Mouse (Mus musculus) heart, embryonic 14.5 days (tissue): ENCODE measurements around the gene Pcsk2. TPM values are rescaled to one million over a fixed set of nuclear protein-coding genes. Genes with fewer than 3 reads are reported as not detected.

Experiments
- ATAC-seq: fragments of 200-750 bp; cut with Nextera tagmentation; 2 replicates; pipeline ENCODE4 v1.8.0; 2017; ENCODE audit warnings: low read depth, moderate TSS enrichment; ENCODE audit not compliant: insufficient number of reproducible peaks, insufficient read depth, low FRiP score
- H3K27ac ChIP-seq, 2 experiments: fragments of 200-500 bp in 1 of 2; fragments of 300-500 bp in 1 of 2; sonication (generic) in 1 of 2; replicated peaks in 1 of 2; 2 replicates each; pipeline ENCODE4 v1.5.1; 2012 to 2014; ENCODE audit warnings: low read depth in 2 of 2, low read length in 2 of 2, control low read depth in 1 of 2, mild to moderate bottlenecking in 1 of 2, mixed read lengths in 1 of 2; ENCODE audit not compliant: control insufficient read depth in 1 of 2, insufficient read depth in 1 of 2
- H3K27me3 ChIP-seq: fragments of 300-500 bp; sonication (generic); 2 replicates; pipeline ENCODE4 v1.6.1; 2014; ENCODE audit warnings: mild to moderate bottlenecking, low read length, control low read depth; ENCODE audit not compliant: control insufficient read depth, insufficient read depth
- H3K36me3 ChIP-seq: fragments of 300-500 bp; sonication (generic); 2 replicates; pipeline ENCODE4 v1.6.1; 2014; ENCODE audit warnings: mild to moderate bottlenecking, control low read depth, low read length, mixed read lengths; ENCODE audit not compliant: control insufficient read depth, insufficient read depth
- H3K4me1 ChIP-seq, 2 experiments: fragments of 200-500 bp in 1 of 2; fragments of 300-500 bp in 1 of 2; sonication (generic) in 1 of 2; 2 replicates each; pipeline ENCODE4 v1.6.1; 2012 to 2014; ENCODE audit warnings: low read length in 2 of 2, control low read depth in 1 of 2, mixed read lengths in 1 of 2; ENCODE audit not compliant: control insufficient read depth in 2 of 2, insufficient read depth in 2 of 2
- H3K4me2 ChIP-seq: fragments of 300-500 bp; sonication (generic); 2 replicates; pipeline ENCODE4 v1.6.1; 2014; ENCODE audit warnings: mild to moderate bottlenecking, low read length
- H3K4me3 ChIP-seq, 2 experiments: fragments of 200-500 bp in 1 of 2; fragments of 300-500 bp in 1 of 2; sonication (generic) in 1 of 2; 2 replicates each; pipeline ENCODE4 v1.5.1; 2012 to 2014; ENCODE audit warnings: low read length in 2 of 2, mild to moderate bottlenecking in 2 of 2, control low read depth in 1 of 2, low read depth in 1 of 2, moderate library complexity in 1 of 2; ENCODE audit not compliant: control insufficient read depth in 1 of 2, insufficient read depth in 1 of 2
- H3K9ac ChIP-seq: fragments of 300-500 bp; sonication (generic); 2 replicates; pipeline ENCODE4 v1.6.1; 2014; ENCODE audit warnings: mild to moderate bottlenecking, low read length
- H3K9me3 ChIP-seq: fragments of 300-500 bp; sonication (generic); 2 replicates; pipeline ENCODE4 v1.6.1; 2016; ENCODE audit warnings: low read length, control low read depth; ENCODE audit not compliant: control insufficient read depth
- WGBS: fragments of 180-500 bp; shearing (Covaris S2); extraction: QIAGEN DNeasy Blood & Tissue Kit; methylation state at CpG from one replicate; pipeline ENCODE4 v1.1.7; 2014; 5-methylcytosine and 5-hydroxymethylcytosine counted together
- polyA plus RNA-seq: library from polyadenylated mRNA; unstranded; fragments of >200 nt; fragmentation: Nextera tagmentation; extraction: Ambion mirVana; gene quantifications from 2 replicates; pipeline ENCODE4 v1.2.1, GENCODE M21; 2014

The Pcsk2 gene
- polyA plus RNA-seq, 1 experiment from 2014 or later = 0.04 TPM

GRCm38 (mm10) chr2:143644374-143644773 lies 98.4 kb downstream of the Pcsk2 start:
- H3K27me3 ChIP-seq = no peaks in the 10 kb centered on the region
- no peak overlapping the region for H3K4me2 ChIP-seq
- no peak overlapping the region for H3K4me3 ChIP-seq
- H3K4me1 ChIP-seq = no peaks in the 10 kb centered on the region
- H3K9me3 ChIP-seq = no peaks in the 10 kb centered on the region
- no peak for ATAC-seq
- H3K36me3 ChIP-seq = no peaks in the 10 kb centered on the region
- no peak overlapping the region for H3K27ac ChIP-seq
- H3K9ac ChIP-seq = no peak overlapping the region
- WGBS = 60% methylated on average over 4 of the region's 4 CpGs

DNA sequence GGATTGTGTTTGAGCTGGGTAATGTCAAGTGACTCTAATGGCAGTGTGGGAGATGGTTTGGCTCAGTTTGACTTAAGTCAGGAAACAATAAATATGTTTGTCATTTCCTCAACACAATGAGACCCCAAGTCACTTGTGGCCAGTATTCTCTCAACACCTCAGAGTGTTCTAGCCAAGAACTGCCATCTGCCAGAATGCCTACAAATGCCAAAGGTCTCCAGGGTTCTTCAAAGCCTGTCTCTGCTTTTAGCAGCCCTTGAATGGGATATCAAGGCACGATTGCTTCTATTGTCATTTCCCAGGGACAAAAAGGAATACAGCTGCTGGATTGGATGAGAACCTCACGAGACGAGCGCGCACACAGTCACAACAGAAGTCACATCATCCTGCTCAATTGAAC lies 100.0 kb downstream of the Pcsk2 start:
- no peaks in the 10 kb centered on the region for H3K4me1 ChIP-seq
- H3K4me2 ChIP-seq = no peak overlapping the region
- H3K27me3 ChIP-seq = no peaks in the 10 kb centered on the region
- no peak overlapping the region for H3K9ac ChIP-seq
- H3K9me3 ChIP-seq = no peaks in the 10 kb centered on the region
- no peaks in the 10 kb centered on the region for H3K36me3 ChIP-seq
- WGBS = 68% methylated on average over 5 of the region's 5 CpGs
- no peak overlapping the region for H3K27ac ChIP-seq
- H3K4me3 ChIP-seq = no peak overlapping the region
- no peak for ATAC-seq

DNA sequence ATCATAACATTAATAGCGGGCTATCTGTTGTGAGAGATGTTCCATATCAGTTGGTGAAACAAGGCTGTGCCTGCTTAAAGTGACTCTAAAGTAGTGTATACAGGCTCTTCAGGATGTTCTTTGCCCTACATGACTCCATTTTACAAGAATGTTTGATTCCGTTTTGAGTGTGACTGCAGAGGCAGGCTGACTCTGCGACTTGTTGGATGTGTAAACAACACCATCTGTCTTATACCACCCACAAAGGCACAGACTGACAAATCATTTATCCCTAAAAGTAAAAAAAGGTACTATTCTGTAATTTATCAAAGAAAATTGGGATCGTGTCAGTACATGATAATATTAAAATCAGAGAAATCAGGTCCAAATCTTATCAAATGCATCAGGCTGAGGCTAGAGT lies 108.7 kb downstream of the Pcsk2 start:
- 73% methylated on average over 4 of the region's 4 CpGs for WGBS
- no peak for ATAC-seq
- no peak overlapping the region for H3K9ac ChIP-seq
- H3K4me3 ChIP-seq = no peak overlapping the region
- no peaks in the 10 kb centered on the region for H3K36me3 ChIP-seq
- no peaks in the 10 kb centered on the region for H3K27me3 ChIP-seq
- H3K4me1 ChIP-seq = no peaks in the 10 kb centered on the region
- no peak overlapping the region for H3K27ac ChIP-seq
- no peaks in the 10 kb centered on the region for H3K9me3 ChIP-seq
- no peak overlapping the region for H3K4me2 ChIP-seq

DNA sequence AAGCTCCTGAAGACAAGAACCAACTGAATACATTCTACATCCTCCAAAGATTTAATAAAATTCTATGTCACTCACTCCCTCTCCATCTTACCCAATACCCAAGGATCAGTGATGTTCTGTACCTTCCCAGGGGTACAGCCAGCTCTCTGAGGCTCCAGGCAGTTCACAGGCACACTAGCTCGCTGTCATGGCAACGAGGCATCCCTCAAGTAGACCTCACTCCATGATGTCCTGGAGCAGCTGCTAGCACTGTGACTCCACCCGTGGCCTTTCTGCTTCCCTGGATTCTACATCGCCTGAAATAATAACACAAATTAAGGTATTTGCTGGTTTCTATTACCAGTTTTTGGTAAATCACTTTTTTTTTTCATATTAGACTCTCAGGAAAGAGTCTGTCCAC lies 111.0 kb downstream of the Pcsk2 start:
- H3K4me3 ChIP-seq = no peak overlapping the region
- no peak for ATAC-seq
- no peak overlapping the region for H3K9ac ChIP-seq
- H3K36me3 ChIP-seq = no peaks in the 10 kb centered on the region
- no peaks in the 10 kb centered on the region for H3K9me3 ChIP-seq
- H3K4me2 ChIP-seq = no peak overlapping the region
- H3K4me1 ChIP-seq = no peaks in the 10 kb centered on the region
- no peaks in the 10 kb centered on the region for H3K27me3 ChIP-seq
- H3K27ac ChIP-seq = no peak overlapping the region
- 56% methylated on average over 4 of the region's 4 CpGs for WGBS

DNA sequence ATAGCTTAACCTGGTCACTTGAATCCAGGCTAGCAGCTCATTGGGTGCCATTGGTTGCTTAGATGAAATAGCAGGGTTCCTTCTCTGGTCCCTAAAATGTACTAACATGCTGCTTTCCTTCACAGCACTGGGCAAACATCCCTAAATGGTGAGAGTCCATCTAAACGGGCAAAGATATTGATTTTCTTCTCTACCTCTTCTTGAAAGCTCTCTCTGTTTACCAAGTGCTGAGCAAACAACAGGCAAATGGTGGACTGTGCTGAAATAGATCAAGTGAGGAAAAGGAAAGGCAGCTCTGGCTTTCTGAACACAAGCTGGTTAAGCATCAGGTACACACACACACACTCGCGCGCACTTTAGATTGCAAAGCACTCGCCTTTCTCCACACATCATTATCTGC lies 120.8 kb downstream of the Pcsk2 start:
- Histone ChIP-seq H3K9ac (no peak overlapping the region), H3K4me1 (no peaks in the 10 kb centered on the region), H3K27ac (no peak overlapping the region), H3K4me2 (no peak overlapping the region), H3K4me3 (no peak overlapping the region), H3K36me3 (no peaks in the 10 kb centered on the region), H3K9me3 (no peaks in the 10 kb centered on the region), H3K27me3 (no peaks in the 10 kb centered on the region)
- no peak for ATAC-seq
- 56% methylated on average over 5 of the region's 5 CpGs for WGBS

DNA sequence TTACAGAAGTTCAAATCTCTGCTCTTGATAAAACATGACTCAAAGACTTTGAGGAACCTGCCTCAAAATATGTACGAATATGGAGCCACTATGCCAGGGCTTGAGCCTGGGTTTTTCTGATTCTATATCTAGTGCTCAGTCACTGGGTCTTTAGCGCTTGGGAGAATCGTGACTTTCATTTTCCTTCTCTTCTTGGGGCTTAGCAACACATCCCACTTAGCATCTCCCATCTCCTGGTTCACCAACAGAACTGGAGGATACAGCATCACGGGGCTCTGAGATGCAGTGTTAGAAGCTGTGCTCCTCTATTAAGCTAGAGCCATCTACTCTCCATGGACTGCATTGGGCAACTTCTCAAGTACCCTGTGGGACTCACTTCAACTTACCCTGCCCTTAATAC lies 131.9 kb downstream of the Pcsk2 start:
- no peaks in the 10 kb centered on the region for H3K4me1 ChIP-seq
- ATAC-seq = no peak
- WGBS = 76% methylated on average over 4 of the region's 4 CpGs

DNA sequence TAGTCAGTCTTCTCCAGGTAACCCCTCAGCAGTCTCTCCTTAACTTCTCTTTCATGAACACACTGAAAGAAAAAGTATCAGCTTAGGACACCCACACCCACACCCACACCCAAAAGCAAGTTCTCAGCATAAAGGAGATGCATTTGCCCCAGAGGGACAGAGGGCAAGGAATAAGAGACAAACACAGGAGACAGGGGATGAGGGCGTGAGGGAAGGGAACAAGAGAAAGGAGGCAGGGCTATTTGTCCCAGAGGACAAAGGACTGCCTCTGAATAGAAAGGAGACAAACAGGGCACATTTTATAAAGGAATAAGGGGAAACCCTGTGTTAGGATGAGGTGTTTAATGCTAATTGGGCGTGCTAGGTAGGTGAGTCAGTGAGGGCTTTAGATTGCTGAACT lies 133.6 kb downstream of the Pcsk2 start:
- H3K4me1 ChIP-seq = no peaks in the 10 kb centered on the region
- H3K4me3 ChIP-seq = no peak overlapping the region
- H3K27me3 ChIP-seq = no peaks in the 10 kb centered on the region
- H3K36me3 ChIP-seq = no peaks in the 10 kb centered on the region
- no peaks in the 10 kb centered on the region for H3K9me3 ChIP-seq
- WGBS = 85% methylated on average over 2 of the region's 2 CpGs
- no peak for ATAC-seq
- no peak overlapping the region for H3K9ac ChIP-seq
- H3K27ac ChIP-seq = no peak overlapping the region
- no peak overlapping the region for H3K4me2 ChIP-seq

More for the DNA sequence above, 131.9 kb downstream of the Pcsk2 start:
- Histone ChIP-seq H3K9me3 (no peaks in the 10 kb centered on the region), H3K27me3 (no peaks in the 10 kb centered on the region), H3K4me3 (no peak overlapping the region), H3K4me2 (no peak overlapping the region), H3K36me3 (no peaks in the 10 kb centered on the region), H3K9ac (no peak overlapping the region), H3K27ac (no peak overlapping the region)

DNA sequence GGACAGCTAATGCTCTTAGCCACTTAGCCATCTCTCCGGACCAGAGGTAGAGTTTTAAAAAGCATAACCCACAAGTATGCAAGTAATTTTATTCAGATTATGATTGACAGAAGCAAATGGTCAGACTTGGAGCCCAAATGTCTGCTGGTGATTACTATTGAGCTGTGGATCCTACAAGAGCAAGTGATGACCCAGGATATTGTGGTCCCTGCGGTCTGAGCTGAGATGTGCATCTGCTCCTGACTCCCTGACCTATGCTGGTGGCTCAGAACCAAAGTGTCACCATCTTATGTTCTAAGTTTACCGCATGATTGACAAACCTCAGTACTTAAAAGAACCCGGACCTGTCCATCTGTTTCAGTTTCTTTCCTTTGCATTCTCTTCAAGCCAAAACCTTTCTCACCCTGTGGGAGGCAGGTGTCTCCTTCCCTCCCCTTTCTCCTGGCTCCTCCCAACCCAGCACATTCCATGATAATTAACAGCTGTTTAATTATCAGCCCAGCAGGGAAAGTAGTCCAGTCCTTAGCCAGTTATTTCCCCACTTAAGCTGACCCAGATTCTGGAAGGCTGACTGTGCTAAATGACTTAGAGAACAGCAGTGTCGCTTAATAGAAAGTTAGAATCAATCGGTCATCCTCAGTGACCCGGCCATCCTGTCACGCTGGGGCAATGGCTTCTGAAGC lies 136.1 kb downstream of the Pcsk2 start:
- WGBS = 55% methylated on average over 8 of the region's 8 CpGs
- Histone ChIP-seq H3K9me3 (no peaks in the 10 kb centered on the region), H3K36me3 (no peaks in the 10 kb centered on the region), H3K4me2 (no peak overlapping the region), H3K27me3 (no peaks in the 10 kb centered on the region), H3K4me3 (no peak overlapping the region), H3K4me1 (no peaks in the 10 kb centered on the region), H3K9ac (no peak overlapping the region), H3K27ac (no peak overlapping the region)
- ATAC-seq = no peak
